8 mouse cellular contexts compared by ENCODE assay signal in the genomic region with DNA sequence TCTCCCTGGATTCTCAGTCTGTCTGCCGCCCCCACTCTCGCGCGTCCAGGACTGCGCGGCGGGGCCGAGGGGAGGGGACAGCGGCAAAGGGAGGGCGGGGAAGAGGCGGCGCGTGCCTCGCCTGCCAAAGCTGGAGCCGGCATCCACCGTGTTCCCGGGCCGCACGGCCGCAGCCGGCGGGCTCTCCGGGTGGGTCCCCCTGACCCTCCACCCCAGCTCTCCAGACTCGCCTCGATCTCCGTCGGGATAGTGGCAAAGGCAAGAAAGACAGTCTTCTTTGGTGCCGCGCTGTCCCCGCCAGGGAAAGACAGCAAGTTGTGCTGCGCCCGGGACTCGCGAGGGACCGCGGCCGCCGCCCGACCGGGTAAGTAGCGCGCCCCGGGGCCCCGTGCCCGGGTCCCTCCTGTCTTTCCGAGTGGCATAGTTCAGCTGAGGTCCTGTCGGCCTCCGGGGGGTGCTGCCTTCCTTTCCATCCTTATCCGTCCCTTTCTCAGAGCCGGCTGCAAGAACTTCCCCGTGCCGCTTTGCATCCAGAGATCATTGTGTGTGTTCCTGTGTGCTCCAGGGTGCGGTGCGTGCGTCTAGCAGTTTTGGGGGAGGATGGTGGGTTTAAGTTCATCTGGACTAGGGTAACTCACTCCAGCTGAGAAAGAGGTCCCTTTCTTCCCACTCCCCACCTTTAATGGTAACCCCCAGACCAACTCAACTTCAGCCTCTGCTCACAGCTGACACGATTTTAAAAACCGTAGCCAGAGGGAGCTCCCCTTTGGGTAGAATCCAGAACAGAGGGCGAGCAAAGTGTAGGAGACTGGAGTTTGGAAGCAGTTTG. TPM values are rescaled to one million over a fixed set of nuclear protein-coding genes. Genes with fewer than 3 reads are reported as not detected.
DNase-seq lines count a peak whose midpoint lies in the region; ATAC-seq lines count a peak whose summit lies in the region.

A gene (plus strand): TSS at position 118 of the 829 bp plus-strand sequence.

- peak; percentile 88 for DNase-seq in adipocyte (ENCODE audit: low spot score)
- DNase-seq in cerebellum, postnatal 14 days, result peak; percentile 68 to 84
- DNase-seq in frontal cortex, postnatal 36 days (ENCODE audit: low spot score in 2 of 2), result peak; percentile 71 to 73
- DNase-seq in layer of hippocampus, postnatal 36 days, result peak; percentile 59 to 61
- peak; percentile 72 for DNase-seq in lung, postnatal 36 days
- peak; percentile 59 for DNase-seq in right cerebral cortex, postnatal 14 days

- H3K4me3 ChIP-seq in hindbrain, embryonic 12.5 days, result peak within 1 kb of the TSS; percentile 66

- H3K9ac ChIP-seq in hindbrain, embryonic 12.5 days, result peak within 1 kb of the TSS; percentile 67

- peak within 1 kb of the TSS; percentile 64 for H3K4me2 ChIP-seq in hindbrain, embryonic 12.5 days (replicated peaks)

- H3K27ac ChIP-seq in hindbrain, embryonic 12.5 days, result peak within 1 kb of the TSS; percentile 71

- WGBS in hindbrain, embryonic 12.5 days, result under 1% methylated on average over 53 of the region's 58 CpGs

- H3K27me3 ChIP-seq in hindbrain, embryonic 12.5 days, result peaks cover 6% of the 10 kb centered on the region; the same call in 1 of the 2 replicates

- peaks cover 27% of the 10 kb centered on the region for H3K4me1 ChIP-seq in hindbrain, embryonic 12.5 days

- H3K36me3 ChIP-seq in hindbrain, embryonic 12.5 days, result no peaks in the 10 kb centered on the region

- H3K9me3 ChIP-seq in hindbrain, embryonic 12.5 days (replicated peaks), result no peaks in the 10 kb centered on the region

- ATAC-seq in hindbrain, embryonic 12.5 days (ENCODE audit: low FRiP score), result peak; percentile 92
- no peak for ATAC-seq in monocyte, adult 5-6 weeks (replicated peaks; ENCODE audit: insufficient number of reproducible peaks, low FRiP score, low TSS enrichment, poor library complexity, severe bottlenecking)

RNA-seq across cellular contexts. Expression of the gene that starts here (rescaled TPM):
- 62.1 and 64.2 TPM in 2 replicates for polyA plus RNA-seq in hindbrain, embryonic 12.5 days (2016; fragmentation: Nextera tagmentation; extraction: Ambion mirVana)
- 10 to 100 TPM; 18.1 to 19.9 TPM for total RNA-seq in layer of hippocampus, postnatal 36 days (2021)
- 0.29 to 1.8 TPM (median 0.43 TPM) in 3 replicates for total RNA-seq in monocyte, adult 5-6 weeks (2017)
